Mouse (Mus musculus) embryonic fibroblast, embryonic 13.5 days (primary cell): ENCODE results near the gene Cryzl2. TPM values are rescaled to one million over a fixed set of nuclear protein-coding genes. Genes with fewer than 3 reads are reported as not detected.

ENCODE experiments used
- H3K27ac ChIP-seq: 2 replicates; pipeline ENCODE4 v1.5.1; 2012; ENCODE audit warnings: low read length, control low read depth, inconsistent platforms; ENCODE audit not compliant: insufficient read depth
- H3K4me1 ChIP-seq: 2 replicates; pipeline ENCODE4 v1.6.1; 2011; ENCODE audit warnings: low read length; ENCODE audit not compliant: control insufficient read depth, insufficient read depth
- H3K4me3 ChIP-seq: 2 replicates; pipeline ENCODE4 v1.5.1; 2011; ENCODE audit warnings: mild to moderate bottlenecking, control low read depth, low read length; ENCODE audit not compliant: insufficient read depth
- CTCF ChIP-seq: IDR thresholded peaks from 2 replicates; pipeline ENCODE4 v1.5.1; 2011; ENCODE audit warnings: mild to moderate bottlenecking, control low read depth, low read length, moderate library complexity, borderline replicate concordance; ENCODE audit not compliant: insufficient read depth
- POLR2A ChIP-seq: IDR thresholded peaks from 2 replicates; pipeline ENCODE4 v1.6.1; 2011; ENCODE audit warnings: low read depth, mild to moderate bottlenecking, control low read depth, low read length, moderate library complexity
- polyA plus RNA-seq: library from polyadenylated mRNA; stranded (reverse); fragments of >200 nt; gene quantifications from 2 replicates; pipeline ENCODE4 v1.2.4, GENCODE M21; 2011; ENCODE audit warnings: low read depth; ENCODE audit not compliant: missing spikeins, insufficient read length

Cryzl2 gene
- polyA plus RNA-seq, 1 experiment, result 7.6 TPM

GRCm38 (mm10) chr1:157522322-157522721 is 63.9 kb downstream of the Cryzl2 start:
- TF ChIP-seq POLR2A (no peak), CTCF (no peak)
- Histone ChIP-seq H3K4me3 (no peak overlapping the region), H3K4me1 (peaks cover 12% of the 10 kb centered on the region)

GRCm38 (mm10) chr1:157524775-157525174 is 66.4 kb downstream of the Cryzl2 start:
- Histone ChIP-seq H3K27ac (no peak overlapping the region), H3K4me3 (no peak overlapping the region), H3K4me1 (no peaks in the 10 kb centered on the region)
- no peak for TF ChIP-seq POLR2A
- no peak for TF ChIP-seq CTCF

More at GRCm38 (mm10) chr1:157522322-157522721, 63.9 kb downstream of the Cryzl2 start:
- H3K27ac ChIP-seq, result no peak overlapping the region

DNA sequence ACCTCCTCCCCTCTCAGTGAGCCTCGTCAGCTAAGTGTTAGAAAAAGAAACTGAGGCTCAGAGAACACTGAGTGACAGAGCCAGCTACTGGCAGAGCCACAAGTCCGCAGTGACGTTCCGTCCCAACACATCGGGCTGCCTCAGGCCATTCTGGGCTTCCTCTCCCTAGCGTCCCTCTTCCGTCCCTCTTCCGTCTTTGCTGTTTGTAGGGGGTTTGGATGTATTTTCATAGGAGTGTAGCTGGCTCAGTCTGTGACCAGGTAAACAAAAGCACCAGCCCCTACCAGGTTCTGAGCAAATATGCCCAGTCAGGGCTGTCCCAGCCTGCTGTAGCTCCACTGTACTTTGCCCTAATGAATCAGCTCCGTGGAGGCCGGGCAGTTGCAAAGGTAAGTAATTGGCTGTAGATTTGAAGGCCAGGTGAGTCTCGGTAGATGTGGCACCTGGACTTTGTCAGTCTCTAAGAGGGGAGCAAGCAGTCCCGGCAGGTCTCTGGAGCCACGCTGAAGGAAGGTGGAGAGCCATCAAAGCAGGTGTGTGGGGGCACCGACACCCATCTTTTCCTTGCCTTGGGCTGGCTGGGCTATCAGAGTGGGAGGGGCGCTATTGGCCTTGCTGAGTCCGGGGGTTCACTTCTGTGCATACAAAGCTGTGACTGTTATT is 67.4 kb downstream of the Cryzl2 start:
- H3K27ac ChIP-seq, result no peak overlapping the region
- TF ChIP-seq CTCF, result no peak
- TF ChIP-seq POLR2A, result no peak
- H3K4me3 ChIP-seq, result no peak overlapping the region
- H3K4me1 ChIP-seq, result no peaks in the 10 kb centered on the region

DNA sequence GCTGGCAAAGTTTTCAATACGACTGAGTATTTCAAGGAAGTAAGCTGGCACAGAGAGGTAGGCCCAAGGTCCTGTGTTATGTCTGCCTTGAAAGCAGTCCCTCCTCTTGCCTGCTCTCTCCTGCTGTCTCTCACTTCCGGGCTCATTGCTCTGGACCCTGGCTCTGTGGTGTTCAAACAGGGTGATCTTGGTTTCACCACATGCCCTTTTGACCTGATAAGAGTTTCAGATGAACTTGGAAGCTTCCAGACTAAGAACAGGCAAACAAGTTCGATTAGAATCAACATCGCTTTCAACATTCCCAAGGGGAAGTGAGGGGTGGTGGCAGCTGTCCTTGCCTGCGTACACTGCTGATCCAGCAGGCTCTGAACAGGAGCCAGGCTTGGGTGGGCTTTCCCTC is 68.2 kb downstream of the Cryzl2 start:
- H3K4me1 ChIP-seq, result no peaks in the 10 kb centered on the region
- no peak overlapping the region for H3K27ac ChIP-seq
- H3K4me3 ChIP-seq, result no peak overlapping the region
- TF ChIP-seq POLR2A (no peak), CTCF (no peak)

DNA sequence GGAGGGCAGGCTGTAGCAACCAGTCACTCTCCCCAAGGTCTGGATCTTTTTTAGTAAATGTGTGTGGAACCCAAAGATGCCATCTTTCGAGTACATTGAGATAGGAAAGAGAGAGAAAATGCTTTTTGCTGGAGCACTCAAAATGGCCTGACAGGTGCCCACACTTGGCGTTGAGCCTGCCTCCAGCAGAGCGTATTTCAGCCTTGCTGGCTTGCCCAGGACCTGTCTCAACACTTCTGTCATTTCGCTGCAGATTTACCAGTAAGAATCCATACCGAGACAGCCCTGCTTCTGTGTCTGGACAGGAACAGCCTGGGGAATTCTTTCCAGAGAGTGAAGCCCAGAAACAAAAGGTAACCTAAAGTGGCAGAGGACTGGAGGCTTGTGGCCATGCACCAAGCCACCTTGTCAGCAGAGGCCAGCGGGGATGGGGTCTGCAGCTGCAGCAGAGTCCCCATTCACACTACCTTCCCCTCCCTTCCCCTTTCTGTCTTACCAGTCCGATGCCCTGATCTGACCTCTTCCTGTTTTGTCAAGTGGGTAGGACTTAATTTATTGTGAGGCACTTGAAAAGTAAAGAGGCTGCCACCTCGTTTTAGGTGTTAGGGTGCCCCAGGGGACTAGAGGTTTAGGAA is 74.6 kb downstream of the Cryzl2 start:
- no peak overlapping the region for H3K4me3 ChIP-seq
- no peak for TF ChIP-seq POLR2A
- TF ChIP-seq CTCF, result no peak
- no peak overlapping the region for H3K27ac ChIP-seq
- peaks cover 4% of the 10 kb centered on the region; the same call in 1 of the 2 replicates for H3K4me1 ChIP-seq

DNA sequence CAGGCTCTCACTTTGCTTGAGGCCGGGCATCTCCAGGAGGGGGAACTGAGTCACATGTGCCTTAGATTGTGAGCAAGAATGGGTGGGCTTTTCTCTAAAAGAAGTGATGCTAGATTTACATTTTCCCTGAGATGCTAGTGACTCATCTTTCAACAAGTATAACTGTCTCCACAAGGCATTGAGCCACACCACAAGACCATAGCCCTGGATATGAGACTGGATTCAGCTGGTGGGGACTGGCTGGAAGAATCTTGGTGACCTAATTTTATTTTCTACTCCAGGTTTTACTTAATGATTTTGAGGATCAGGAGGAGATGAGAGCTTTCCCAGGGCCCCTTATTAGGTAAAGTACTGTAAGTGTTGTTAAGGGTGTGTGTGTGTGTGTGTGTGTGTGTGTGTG is 77.2 kb downstream of the Cryzl2 start:
- peaks cover 4% of the 10 kb centered on the region; the same call in 1 of the 2 replicates for H3K4me1 ChIP-seq
- TF ChIP-seq POLR2A, result no peak
- TF ChIP-seq CTCF, result no peak
- H3K4me3 ChIP-seq, result no peak overlapping the region
- H3K27ac ChIP-seq, result 0 out of 2 replicates have a peak overlapping the region, but pooled peaks have one; percentile 9

- no peak for TF ChIP-seq POLR2A
- TF ChIP-seq CTCF, result no peak
- Histone ChIP-seq H3K4me3 (no peak overlapping the region), H3K27ac (no peak overlapping the region), H3K4me1 (peaks cover 4% of the 10 kb centered on the region; the same call in 1 of the 2 replicates)
Observed at GRCm38 (mm10) chr1:157536471-157536870, 78.1 kb downstream of the Cryzl2 start.

GRCm38 (mm10) chr1:157537636-157538035 is 79.3 kb downstream of the Cryzl2 start:
- Histone ChIP-seq H3K27ac (no peak overlapping the region), H3K4me1 (peaks cover 4% of the 10 kb centered on the region; the same call in 1 of the 2 replicates), H3K4me3 (no peak overlapping the region)
- TF ChIP-seq POLR2A (no peak), CTCF (no peak)

Other genes starting within 250 kb of the Cryzl2 start
- gene Rasal2, start 46.0 kb upstream of the Cryzl2 start, polyA plus RNA-seq, result 20.1 and 22.6 TPM in 2 replicates
- gene Sec16b, start 48.2 kb downstream of the Cryzl2 start, polyA plus RNA-seq, result 9.8 and 13.9 TPM in 2 replicates